Mouse (Mus musculus): Measurements from ENCODE around the gene Dcp1a. TPM values are rescaled to one million over a fixed set of nuclear protein-coding genes. Genes with fewer than 3 reads are reported as not detected.

Dcp1a gene
- polyA plus RNA-seq (2012; rRNA removed), result 9.2 and 11.3 TPM in 2 replicates

GRCm38 (mm10) chr14:30479361-30479948 lies at the start of gene Dcp1a:
TSS of gene Dcp1a (plus strand) at chr14:30479535.

GRCm38 (mm10) chr14:30491342-30491741 lies 12.0 kb downstream of the Dcp1a start, which contains the start of gene Cacna1d:
TSS of gene Cacna1d (minus strand) at chr14:30491455.

DNA sequence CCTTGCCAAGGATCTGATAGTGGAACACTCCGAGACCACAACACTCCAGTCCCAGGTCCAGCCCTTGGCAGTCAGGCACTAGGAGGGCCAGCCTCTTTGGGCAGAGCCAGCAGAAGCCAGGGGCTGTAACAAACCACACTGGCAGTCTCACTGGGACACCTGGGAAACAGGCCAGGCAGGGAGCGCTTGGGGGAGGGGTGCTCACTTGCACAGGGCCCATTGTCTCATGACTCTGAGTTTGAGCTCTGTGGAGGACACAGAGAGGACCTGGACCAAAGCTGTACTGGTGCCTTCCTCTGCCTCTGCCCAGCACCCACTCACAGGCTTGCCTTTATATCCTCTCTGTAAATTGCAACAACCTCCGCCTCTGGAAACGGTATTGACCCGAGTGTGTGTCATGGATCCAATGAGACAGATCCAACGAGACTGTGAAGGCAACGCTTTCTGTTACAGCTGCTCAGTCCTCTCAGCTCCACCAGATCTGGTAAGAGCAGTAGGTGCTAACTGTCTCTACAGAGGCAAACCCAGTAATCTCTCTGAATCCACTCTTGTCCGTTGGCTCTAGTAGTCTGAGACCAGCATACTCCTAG lies 68.9 kb downstream of the Dcp1a start, which contains the start of gene Tkt:
TSS of gene Tkt (plus strand) at position 229 of the 590 bp plus-strand sequence.

Other genes with a start within 250 kb of the Dcp1a start
- gene Cacna1d, start 11.9 kb downstream of the Dcp1a start, polyA plus RNA-seq (2012; rRNA removed), result 0.18 and 0.19 TPM in 2 replicates
- 127 and 139 TPM in 2 replicates for gene Tkt, start 68.8 kb downstream of the Dcp1a start, polyA plus RNA-seq (2012; rRNA removed)
- 24.4 and 31.2 TPM in 2 replicates for gene Prkcd, start 146.7 kb downstream of the Dcp1a start, polyA plus RNA-seq (2012; rRNA removed)
- 5.3 and 5.5 TPM in 2 replicates for gene Rft1, start 174.8 kb downstream of the Dcp1a start, polyA plus RNA-seq (2012; rRNA removed)
- 3.1 and 3.2 TPM in 2 replicates for gene Sfmbt1, start 235.3 kb downstream of the Dcp1a start, polyA plus RNA-seq (2012; rRNA removed)